Mouse (Mus musculus) lung, postnatal 0 days (tissue): Measurements from ENCODE around the gene Mpig6b. TPM values are rescaled to one million over a fixed set of nuclear protein-coding genes. Genes with fewer than 3 reads are reported as not detected.
"Not testable (repeated sequence)": the region's sequence is repeated elsewhere in the genome, so short reads cannot be mapped to it uniquely, and the experiment has no call there.

ENCODE experiments used
- ATAC-seq: fragments of 200-750 bp; cut with Nextera tagmentation; 2 replicates; pipeline ENCODE4 v1.8.0; 2017; ENCODE audit warnings: moderate library complexity
- DNase-seq: peaks from one replicate; pipeline ENCODE4 v3.0.0-alpha.2; 2016; ENCODE audit warnings: low spot score
- H3K27ac ChIP-seq: fragments of 300-500 bp; sonication (generic); 2 replicates; pipeline ENCODE4 v1.5.1; 2014; ENCODE audit warnings: antibody characterized with exemption, mild to moderate bottlenecking, low read length, mixed read lengths
- H3K27me3 ChIP-seq: fragments of 300-500 bp; sonication (generic); replicated peaks from 2 replicates; pipeline ENCODE4 v1.6.1; 2014; ENCODE audit warnings: low read length, mixed read lengths; ENCODE audit not compliant: insufficient read depth
- H3K36me3 ChIP-seq: fragments of 300-500 bp; sonication (generic); 2 replicates; pipeline ENCODE4 v1.6.1; 2014; ENCODE audit warnings: low read length, mixed read lengths; ENCODE audit not compliant: insufficient read depth
- H3K4me1 ChIP-seq: fragments of 300-500 bp; sonication (generic); 2 replicates; pipeline ENCODE4 v1.6.1; 2014; ENCODE audit warnings: antibody characterized with exemption, low read depth, low read length, mixed read lengths; ENCODE audit not compliant: insufficient read depth
- H3K4me2 ChIP-seq: fragments of 300-500 bp; sonication (generic); replicated peaks from 2 replicates; pipeline ENCODE4 v1.6.1; 2014; ENCODE audit warnings: low read depth, mild to moderate bottlenecking, low read length, moderate library complexity, mixed read lengths
- H3K4me3 ChIP-seq: fragments of 300-500 bp; sonication (generic); 2 replicates; pipeline ENCODE4 v1.5.1; 2014; ENCODE audit warnings: low read depth, low read length
- H3K9ac ChIP-seq: fragments of 300-500 bp; sonication (generic); replicated peaks from 2 replicates; pipeline ENCODE4 v1.6.1; 2014; ENCODE audit warnings: low read depth, mild to moderate bottlenecking
- H3K9me3 ChIP-seq: fragments of 300-500 bp; sonication (generic); 2 replicates; pipeline ENCODE4 v1.6.1; 2016; ENCODE audit warnings: low read length, mixed read lengths
- CTCF ChIP-seq: IDR thresholded peaks from 2 replicates; pipeline ENCODE4 v1.5.1; 2016; ENCODE audit warnings: antibody characterized with exemption, mild to moderate bottlenecking
- EP300 ChIP-seq: IDR thresholded peaks from 2 replicates; pipeline ENCODE4 v1.6.1; 2016; ENCODE audit warnings: antibody characterized with exemption, mild to moderate bottlenecking, control low read depth
- WGBS: fragments of 180-500 bp; shearing (Covaris S2); extraction: QIAGEN DNeasy Blood & Tissue Kit; methylation state at CpG from one replicate; pipeline ENCODE4 v1.1.7; 2014; 5-methylcytosine and 5-hydroxymethylcytosine counted together
- polyA plus RNA-seq: library from polyadenylated mRNA; unstranded; fragments of >200 nt; fragmentation: Nextera tagmentation; extraction: Ambion mirVana; gene quantifications from 2 replicates; pipeline ENCODE4 v1.2.1, GENCODE M21; 2015

Gene Mpig6b
- polyA plus RNA-seq, 1 experiment from 2014 or later = 2.3 TPM

- no peak for ATAC-seq
These were observed 26.7 kb downstream of the Mpig6b start for GRCm38 (mm10) chr17:35039121-35039873.

DNA sequence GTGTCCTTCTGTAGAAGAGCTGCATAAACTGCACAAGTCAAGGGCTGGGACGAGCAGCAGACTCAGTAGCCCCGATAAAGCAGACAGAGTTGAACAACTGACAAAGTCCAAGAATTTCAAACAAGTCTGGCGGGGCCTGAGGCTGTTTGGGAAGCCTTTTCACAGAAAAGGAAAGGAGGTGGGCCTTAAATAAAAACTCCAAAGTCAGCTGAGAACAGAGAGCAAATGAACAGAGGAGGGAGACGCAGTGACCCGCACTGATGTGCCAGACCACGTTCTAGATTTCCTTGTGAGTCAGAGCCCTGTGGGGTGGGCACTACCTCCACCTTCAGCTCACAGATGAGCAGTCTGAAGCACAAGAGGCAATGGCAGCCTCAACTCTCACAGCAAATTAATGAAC is 31.1 kb downstream of the Mpig6b start:
- Histone ChIP-seq H3K9ac (no peak overlapping the region), H3K27me3 (no peaks in the 10 kb centered on the region), H3K9me3 (no peaks in the 10 kb centered on the region), H3K36me3 (no peaks in the 10 kb centered on the region), H3K27ac (no peak overlapping the region), H3K4me3 (no peak overlapping the region), H3K4me1 (no peaks in the 10 kb centered on the region), H3K4me2 (no peak overlapping the region)
- TF ChIP-seq CTCF (no peak), EP300 (no peak)
- WGBS = 64% methylated on average over 6 of the region's 6 CpGs
- ATAC-seq (no peak), DNase-seq (no peak)

More at GRCm38 (mm10) chr17:35039121-35039873, 26.7 kb downstream of the Mpig6b start:
- no peak overlapping the region for H3K4me3 ChIP-seq
- no peak overlapping the region for H3K4me2 ChIP-seq
- no peak overlapping the region for H3K27ac ChIP-seq
- TF ChIP-seq CTCF = no peak
- no peak for TF ChIP-seq EP300
- no peak overlapping the region for H3K9ac ChIP-seq
- no peaks in the 10 kb centered on the region for H3K9me3 ChIP-seq
- no peaks in the 10 kb centered on the region for H3K4me1 ChIP-seq
- no peaks in the 10 kb centered on the region for H3K36me3 ChIP-seq
- WGBS = 80% methylated on average over 11 of the region's 11 CpGs
- no peak for DNase-seq
- H3K27me3 ChIP-seq = no peaks in the 10 kb centered on the region

DNA sequence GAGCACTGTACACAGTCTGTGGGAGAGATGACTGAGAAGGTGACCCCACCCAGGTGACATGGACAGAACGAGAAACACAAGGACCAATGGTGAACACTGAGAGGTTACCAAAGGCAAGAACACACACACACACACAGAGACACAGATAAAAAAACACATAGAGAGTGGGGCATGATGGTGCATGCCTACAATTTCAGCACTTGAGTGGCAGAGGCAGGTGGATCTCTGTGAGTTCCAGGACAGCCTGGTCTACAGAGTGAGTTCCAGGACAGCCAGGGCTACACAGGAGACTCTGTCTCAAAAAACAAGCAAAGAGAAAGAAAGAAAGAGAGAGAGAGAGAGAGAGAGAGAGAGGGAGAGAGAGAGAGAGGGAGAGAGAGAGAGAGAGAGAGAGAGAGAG is 32.3 kb downstream of the Mpig6b start:
- not testable (repeated sequence) for H3K9me3 ChIP-seq, H3K27me3 ChIP-seq, H3K4me1 ChIP-seq, H3K4me2 ChIP-seq, H3K27ac ChIP-seq, ATAC-seq, H3K4me3 ChIP-seq, H3K36me3 ChIP-seq, H3K9ac ChIP-seq, DNase-seq
- 76% methylated on average over 1 of the region's 1 CpGs for WGBS

GRCm38 (mm10) chr17:35032323-35032870 is 33.6 kb downstream of the Mpig6b start:
- Histone ChIP-seq H3K9me3 (no peaks in the 10 kb centered on the region), H3K4me3 (no peak overlapping the region), H3K27me3 (no peaks in the 10 kb centered on the region), H3K4me2 (no peak overlapping the region), H3K4me1 (no peaks in the 10 kb centered on the region), H3K36me3 (no peaks in the 10 kb centered on the region), H3K9ac (no peak overlapping the region), H3K27ac (no peak overlapping the region)
- ATAC-seq (no peak), DNase-seq (no peak)
- TF ChIP-seq CTCF (0 out of 2 replicates have a peak, but pooled peaks have one; percentile 22), EP300 (no peak)
- 63% methylated on average over 8 of the region's 8 CpGs for WGBS

GRCm38 (mm10) chr17:35031880-35032279 is 34.1 kb downstream of the Mpig6b start:
- H3K4me3 ChIP-seq = no peak overlapping the region
- TF ChIP-seq CTCF (no peak), EP300 (no peak)
- WGBS = 81% methylated on average over 7 of the region's 7 CpGs

DNA sequence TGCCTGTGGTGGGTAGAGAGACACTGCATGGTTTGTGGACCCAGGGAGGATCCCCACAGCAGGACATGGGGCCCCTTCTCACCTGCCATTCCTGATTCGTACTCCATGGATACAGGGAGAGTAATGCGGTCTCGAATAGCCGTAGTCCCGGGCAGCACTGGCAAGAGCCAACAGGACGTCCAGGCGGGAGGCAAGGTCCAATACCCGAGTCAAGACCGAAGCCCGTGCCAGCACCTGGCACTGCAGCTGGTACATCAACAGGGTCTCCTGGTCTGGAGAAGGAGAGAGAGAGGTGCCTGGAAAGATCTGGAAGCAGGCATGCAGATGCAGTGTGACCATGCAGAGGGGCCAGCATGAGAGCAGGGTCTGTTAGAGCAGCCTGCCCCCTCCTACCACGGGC is 34.7 kb downstream of the Mpig6b start:
- 86% methylated on average over 11 of the region's 11 CpGs for WGBS
- no peak overlapping the region for H3K4me3 ChIP-seq
- no peak for DNase-seq
- no peak for ATAC-seq
- H3K4me2 ChIP-seq = no peak overlapping the region
- H3K9me3 ChIP-seq = no peaks in the 10 kb centered on the region
- H3K36me3 ChIP-seq = no peaks in the 10 kb centered on the region
- no peaks in the 10 kb centered on the region for H3K4me1 ChIP-seq
- H3K27ac ChIP-seq = no peak overlapping the region
- TF ChIP-seq EP300 (no peak), CTCF (no peak)
- no peak overlapping the region for H3K9ac ChIP-seq
- H3K27me3 ChIP-seq = no peaks in the 10 kb centered on the region

More at GRCm38 (mm10) chr17:35031880-35032279, 34.1 kb downstream of the Mpig6b start:
- no peak overlapping the region for H3K9ac ChIP-seq
- H3K27ac ChIP-seq = no peak overlapping the region
- H3K4me2 ChIP-seq = no peak overlapping the region
- H3K27me3 ChIP-seq = no peaks in the 10 kb centered on the region
- ATAC-seq (no peak), DNase-seq (no peak)
- no peaks in the 10 kb centered on the region for H3K9me3 ChIP-seq
- H3K4me1 ChIP-seq = no peaks in the 10 kb centered on the region
- no peaks in the 10 kb centered on the region for H3K36me3 ChIP-seq
